Mouse (Mus musculus): Measurements from ENCODE around the gene Hdac9. TPM values are rescaled to one million over a fixed set of nuclear protein-coding genes. Genes with fewer than 3 reads are reported as not detected.

Gene Hdac9
- polyA plus RNA-seq, 1 experiment from 2014 or later = 6.7 TPM

- DNase-seq (ENCODE audit: low spot score) (no peak), ATAC-seq (replicated peaks; ENCODE audit: insufficient number of reproducible peaks, low FRiP score, low TSS enrichment, low read depth) (no peak)
Observed at GRCm38 (mm10) chr12:34683375-34683774, 233.5 kb downstream of the Hdac9 start.

DNA sequence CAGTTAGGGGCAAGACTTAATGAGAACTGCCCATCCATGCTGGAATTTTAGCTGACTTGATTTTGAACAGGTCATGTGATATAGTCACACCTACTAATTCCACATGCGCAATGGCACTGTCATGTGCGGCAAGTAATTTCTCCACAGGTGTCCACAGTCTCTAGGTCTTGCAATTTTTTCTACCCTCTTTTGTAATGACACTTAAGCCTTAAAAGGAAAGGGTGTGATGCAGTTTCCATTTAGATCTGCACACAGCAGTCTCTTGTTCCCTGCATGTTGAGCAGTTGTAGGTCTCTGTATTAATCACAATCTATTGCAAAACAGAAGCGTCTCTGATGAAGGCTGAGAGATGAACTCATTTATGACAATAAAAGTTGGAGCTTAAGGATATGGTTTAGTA, 234.2 kb downstream of the Hdac9 start:
- no peaks in the 10 kb centered on the region for H3K27me3 ChIP-seq (ENCODE audit: control insufficient read depth, insufficient read depth, low read length)
- H3K9me3 ChIP-seq (replicated peaks; ENCODE audit: control insufficient read depth, low read length) = no peaks in the 10 kb centered on the region
- no peak for DNase-seq (ENCODE audit: low spot score)
- no peaks in the 10 kb centered on the region for H3K4me1 ChIP-seq (ENCODE audit: control insufficient read depth, insufficient read depth, low read length)
- ATAC-seq (replicated peaks; ENCODE audit: insufficient number of reproducible peaks, low FRiP score, low TSS enrichment, low read depth) = no peak
- H3K4me3 ChIP-seq (ENCODE audit: low read depth, low read length) = no peak overlapping the region
- no peaks in the 10 kb centered on the region for H3K36me3 ChIP-seq (replicated peaks; ENCODE audit: control insufficient read depth, insufficient read depth, low read depth, low read length)
- 94% methylated on average over 3 of the region's 3 CpGs for WGBS
- H3K27ac ChIP-seq (replicated peaks; ENCODE audit: low read depth, low read length) = no peak overlapping the region
- H3K4me2 ChIP-seq (ENCODE audit: low read depth, low read length) = no peak overlapping the region
- H3K9ac ChIP-seq (replicated peaks; ENCODE audit: low read length) = no peak overlapping the region

More at GRCm38 (mm10) chr12:34683375-34683774, 233.5 kb downstream of the Hdac9 start:
- Histone ChIP-seq H3K9me3 (replicated peaks; ENCODE audit: control insufficient read depth, low read length) (no peaks in the 10 kb centered on the region), H3K36me3 (replicated peaks; ENCODE audit: control insufficient read depth, insufficient read depth, low read depth, low read length) (no peaks in the 10 kb centered on the region), H3K4me2 (ENCODE audit: low read depth, low read length) (no peak overlapping the region), H3K27ac (replicated peaks; ENCODE audit: low read depth, low read length) (no peak overlapping the region), H3K27me3 (ENCODE audit: control insufficient read depth, insufficient read depth, low read length) (no peaks in the 10 kb centered on the region), H3K4me1 (ENCODE audit: control insufficient read depth, insufficient read depth, low read length) (no peaks in the 10 kb centered on the region), H3K4me3 (ENCODE audit: low read depth, low read length) (no peak overlapping the region), H3K9ac (replicated peaks; ENCODE audit: low read length) (no peak overlapping the region)
- WGBS = 58% methylated on average over 4 of the region's 4 CpGs

DNA sequence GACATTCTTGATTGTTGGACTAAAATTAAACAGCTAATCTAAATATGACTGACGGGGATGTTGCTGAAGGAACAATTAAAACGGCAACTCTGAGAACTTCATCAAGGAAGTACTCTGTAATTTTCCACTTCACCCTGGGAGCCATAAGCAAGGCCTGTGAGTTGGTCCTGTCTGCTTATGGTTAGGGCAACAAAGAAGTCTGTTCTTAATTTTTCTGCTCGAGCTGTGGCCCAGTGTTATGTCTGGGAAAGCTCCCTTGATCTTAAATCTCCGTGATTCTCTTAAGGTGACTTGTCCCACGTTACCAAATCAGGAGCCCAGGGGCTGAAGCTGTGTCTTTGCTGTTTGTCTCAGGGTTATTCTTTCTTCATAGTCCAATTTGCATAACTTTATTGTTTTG, 236.3 kb downstream of the Hdac9 start:
- Histone ChIP-seq H3K9ac (replicated peaks; ENCODE audit: low read length) (no peak overlapping the region), H3K27me3 (ENCODE audit: control insufficient read depth, insufficient read depth, low read length) (no peaks in the 10 kb centered on the region), H3K4me1 (ENCODE audit: control insufficient read depth, insufficient read depth, low read length) (no peaks in the 10 kb centered on the region), H3K9me3 (replicated peaks; ENCODE audit: control insufficient read depth, low read length) (no peaks in the 10 kb centered on the region), H3K4me3 (ENCODE audit: low read depth, low read length) (no peak overlapping the region), H3K4me2 (ENCODE audit: low read depth, low read length) (no peak overlapping the region), H3K27ac (replicated peaks; ENCODE audit: low read depth, low read length) (no peak overlapping the region), H3K36me3 (replicated peaks; ENCODE audit: control insufficient read depth, insufficient read depth, low read depth, low read length) (no peaks in the 10 kb centered on the region)
- DNase-seq (ENCODE audit: low spot score) = peak; percentile 59
- 27% methylated on average over 5 of the region's 5 CpGs for WGBS
- ATAC-seq (replicated peaks; ENCODE audit: insufficient number of reproducible peaks, low FRiP score, low TSS enrichment, low read depth) = no peak

DNA sequence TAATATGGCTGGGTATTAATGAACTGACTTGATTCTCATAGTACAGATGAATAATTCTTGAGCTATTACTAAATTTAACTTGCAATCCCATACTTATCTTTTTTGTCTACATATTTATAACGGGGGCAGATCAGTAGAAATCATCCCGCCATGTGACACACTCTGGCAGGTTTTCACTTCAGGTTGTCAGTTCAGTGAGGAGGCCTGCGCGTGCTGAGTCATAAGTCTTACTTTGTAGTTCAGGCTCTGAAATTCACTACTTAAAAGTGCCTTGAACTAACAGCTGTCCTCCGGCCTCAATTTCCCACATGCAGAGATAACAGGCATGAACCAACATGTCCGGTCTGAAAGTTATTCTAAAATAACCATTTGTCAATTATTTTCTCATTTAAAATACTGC, 239.8 kb downstream of the Hdac9 start:
- no peak overlapping the region for H3K9ac ChIP-seq (replicated peaks; ENCODE audit: low read length)
- H3K36me3 ChIP-seq (replicated peaks; ENCODE audit: control insufficient read depth, insufficient read depth, low read depth, low read length) = no peaks in the 10 kb centered on the region
- no peaks in the 10 kb centered on the region for H3K27me3 ChIP-seq (ENCODE audit: control insufficient read depth, insufficient read depth, low read length)
- no peak overlapping the region for H3K4me3 ChIP-seq (ENCODE audit: low read depth, low read length)
- no peak overlapping the region for H3K4me2 ChIP-seq (ENCODE audit: low read depth, low read length)
- no peak overlapping the region for H3K27ac ChIP-seq (replicated peaks; ENCODE audit: low read depth, low read length)
- ATAC-seq (replicated peaks; ENCODE audit: insufficient number of reproducible peaks, low FRiP score, low TSS enrichment, low read depth) (no peak), DNase-seq (ENCODE audit: low spot score) (no peak)
- H3K4me1 ChIP-seq (ENCODE audit: control insufficient read depth, insufficient read depth, low read length) = no peaks in the 10 kb centered on the region
- WGBS = 87% methylated on average over 6 of the region's 6 CpGs
- no peaks in the 10 kb centered on the region for H3K9me3 ChIP-seq (replicated peaks; ENCODE audit: control insufficient read depth, low read length)

- no peaks in the 10 kb centered on the region for H3K36me3 ChIP-seq (replicated peaks; ENCODE audit: control insufficient read depth, insufficient read depth, low read depth, low read length)
- H3K27me3 ChIP-seq (ENCODE audit: control insufficient read depth, insufficient read depth, low read length) = no peaks in the 10 kb centered on the region
- H3K4me1 ChIP-seq (ENCODE audit: control insufficient read depth, insufficient read depth, low read length) = no peaks in the 10 kb centered on the region
- ATAC-seq (replicated peaks; ENCODE audit: insufficient number of reproducible peaks, low FRiP score, low TSS enrichment, low read depth) (no peak), DNase-seq (ENCODE audit: low spot score) (no peak)
- no peak overlapping the region for H3K9ac ChIP-seq (replicated peaks; ENCODE audit: low read length)
- H3K4me3 ChIP-seq (ENCODE audit: low read depth, low read length) = no peak overlapping the region
- no peak overlapping the region for H3K4me2 ChIP-seq (ENCODE audit: low read depth, low read length)
- 69% methylated on average over 2 of the region's 2 CpGs for WGBS
- no peaks in the 10 kb centered on the region for H3K9me3 ChIP-seq (replicated peaks; ENCODE audit: control insufficient read depth, low read length)
- H3K27ac ChIP-seq (replicated peaks; ENCODE audit: low read depth, low read length) = no peak overlapping the region
Observed at GRCm38 (mm10) chr12:34674235-34674634, 242.7 kb downstream of the Hdac9 start.

DNA sequence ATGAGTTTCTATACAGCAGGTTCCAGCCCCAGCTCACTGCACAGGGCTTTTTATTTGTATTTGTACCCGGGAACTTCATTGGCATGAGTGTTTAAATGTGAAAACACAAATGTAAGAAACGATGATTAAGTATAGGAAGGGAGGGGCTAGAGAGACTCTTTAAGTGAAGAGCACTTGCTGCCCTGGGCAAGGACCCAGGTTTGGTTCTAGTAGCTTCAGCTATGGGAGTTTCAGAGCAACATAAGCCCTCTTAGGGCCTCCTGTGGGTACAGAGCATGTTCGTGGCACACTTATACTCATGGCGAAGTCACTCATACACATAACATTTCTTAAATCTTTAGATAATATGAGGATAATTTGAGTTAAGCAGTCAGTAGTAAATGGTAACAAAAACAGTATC, 243.4 kb downstream of the Hdac9 start:
- Histone ChIP-seq H3K27me3 (ENCODE audit: control insufficient read depth, insufficient read depth, low read length) (no peaks in the 10 kb centered on the region), H3K36me3 (replicated peaks; ENCODE audit: control insufficient read depth, insufficient read depth, low read depth, low read length) (no peaks in the 10 kb centered on the region), H3K4me1 (ENCODE audit: control insufficient read depth, insufficient read depth, low read length) (no peaks in the 10 kb centered on the region), H3K27ac (replicated peaks; ENCODE audit: low read depth, low read length) (no peak overlapping the region), H3K4me2 (ENCODE audit: low read depth, low read length) (no peak overlapping the region), H3K9ac (replicated peaks; ENCODE audit: low read length) (no peak overlapping the region), H3K9me3 (replicated peaks; ENCODE audit: control insufficient read depth, low read length) (no peaks in the 10 kb centered on the region), H3K4me3 (ENCODE audit: low read depth, low read length) (no peak overlapping the region)
- DNase-seq (ENCODE audit: low spot score) = no peak
- 87% methylated on average over 4 of the region's 4 CpGs for WGBS
- ATAC-seq (replicated peaks; ENCODE audit: insufficient number of reproducible peaks, low FRiP score, low TSS enrichment, low read depth) = no peak

DNA sequence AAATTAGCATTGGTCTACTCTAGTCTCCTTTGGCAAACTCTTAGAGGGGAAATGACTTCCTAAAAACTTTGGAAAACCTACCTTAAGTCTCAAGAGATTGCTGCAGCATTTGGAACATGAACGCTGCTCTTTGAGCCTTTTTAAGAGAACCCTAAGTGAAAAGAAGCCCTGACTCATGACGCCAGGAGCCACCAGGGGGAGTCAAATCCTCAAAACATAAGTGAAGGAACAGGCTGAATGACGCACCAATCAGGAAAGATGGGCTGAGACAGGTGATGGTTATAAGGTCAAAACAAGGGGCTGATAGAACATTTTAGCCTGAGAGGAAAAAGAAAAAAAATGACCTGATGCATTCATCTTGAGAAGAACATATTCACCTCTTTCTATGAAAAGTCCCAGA, 252.1 kb downstream of the Hdac9 start:
- no peaks in the 10 kb centered on the region for H3K9me3 ChIP-seq (replicated peaks; ENCODE audit: control insufficient read depth, low read length)
- no peak overlapping the region for H3K4me3 ChIP-seq (ENCODE audit: low read depth, low read length)
- ATAC-seq (replicated peaks; ENCODE audit: insufficient number of reproducible peaks, low FRiP score, low TSS enrichment, low read depth) = no peak
- H3K27ac ChIP-seq (replicated peaks; ENCODE audit: low read depth, low read length) = no peak overlapping the region
- no peaks in the 10 kb centered on the region for H3K27me3 ChIP-seq (ENCODE audit: control insufficient read depth, insufficient read depth, low read length)
- H3K4me2 ChIP-seq (ENCODE audit: low read depth, low read length) = no peak overlapping the region
- H3K36me3 ChIP-seq (replicated peaks; ENCODE audit: control insufficient read depth, insufficient read depth, low read depth, low read length) = no peaks in the 10 kb centered on the region
- WGBS = 11% methylated on average over 3 of the region's 3 CpGs
- H3K9ac ChIP-seq (replicated peaks; ENCODE audit: low read length) = no peak overlapping the region
- peak; percentile 88 for DNase-seq (ENCODE audit: low spot score)
- H3K4me1 ChIP-seq (ENCODE audit: control insufficient read depth, insufficient read depth, low read length) = no peaks in the 10 kb centered on the region

- Histone ChIP-seq H3K4me1 (ENCODE audit: control insufficient read depth, insufficient read depth, low read length) (no peaks in the 10 kb centered on the region), H3K9me3 (replicated peaks; ENCODE audit: control insufficient read depth, low read length) (no peaks in the 10 kb centered on the region), H3K4me2 (ENCODE audit: low read depth, low read length) (no peak overlapping the region), H3K4me3 (ENCODE audit: low read depth, low read length) (no peak overlapping the region), H3K36me3 (replicated peaks; ENCODE audit: control insufficient read depth, insufficient read depth, low read depth, low read length) (no peaks in the 10 kb centered on the region), H3K27me3 (ENCODE audit: control insufficient read depth, insufficient read depth, low read length) (no peaks in the 10 kb centered on the region), H3K9ac (replicated peaks; ENCODE audit: low read length) (no peak overlapping the region), H3K27ac (replicated peaks; ENCODE audit: low read depth, low read length) (no peak overlapping the region)
- ATAC-seq (replicated peaks; ENCODE audit: insufficient number of reproducible peaks, low FRiP score, low TSS enrichment, low read depth) (no peak), DNase-seq (ENCODE audit: low spot score) (no peak)
Observed at GRCm38 (mm10) chr12:34661378-34661777, 255.5 kb downstream of the Hdac9 start.
